Mouse (Mus musculus) kidney, postnatal 0 days (tissue): ENCODE measurements at regions not wholly inside any gene's neighbourhood (a gene's known extent, or its start where the extent isn't known, plus 50 kb on each side); places are given as distances from the start of the nearest gene placed in this dataset.

Experiments used
- ATAC-seq: fragments of 200-750 bp; cut with Nextera tagmentation; replicated peaks from 2 replicates; pipeline ENCODE4 v1.8.0; 2017; ENCODE audit warnings: low read depth, moderate number of reproducible peaks, moderate TSS enrichment, moderate library complexity; ENCODE audit not compliant: low FRiP score
- DNase-seq: peaks from one replicate; pipeline ENCODE4 v3.0.0-alpha.2; 2016; ENCODE audit warnings: low spot score
- H3K27ac ChIP-seq: fragments of 300-500 bp; sonication (generic); 2 replicates; pipeline ENCODE4 v1.5.1; 2014; ENCODE audit warnings: mild to moderate bottlenecking
- H3K27me3 ChIP-seq: fragments of 300-500 bp; sonication (generic); 2 replicates; pipeline ENCODE4 v1.6.1; 2014; ENCODE audit warnings: low read length, mixed read lengths; ENCODE audit not compliant: insufficient read depth
- H3K36me3 ChIP-seq: fragments of 300-500 bp; sonication (generic); 2 replicates; pipeline ENCODE4 v1.6.1; 2014; ENCODE audit warnings: low read length, mixed read lengths; ENCODE audit not compliant: insufficient read depth
- H3K4me1 ChIP-seq: fragments of 300-500 bp; sonication (generic); replicated peaks from 2 replicates; pipeline ENCODE4 v1.6.1; 2014; ENCODE audit warnings: antibody characterized with exemption, low read length, mixed read lengths; ENCODE audit not compliant: insufficient read depth
- H3K4me2 ChIP-seq: fragments of 300-500 bp; sonication (generic); 2 replicates; pipeline ENCODE4 v1.6.1; 2014; ENCODE audit warnings: mild to moderate bottlenecking, low read length, moderate library complexity, mixed read lengths
- H3K4me3 ChIP-seq: fragments of 300-500 bp; sonication (generic); replicated peaks from 2 replicates; pipeline ENCODE4 v1.5.1; 2014; ENCODE audit warnings: low read depth, low read length
- H3K9ac ChIP-seq: fragments of 300-500 bp; sonication (generic); 2 replicates; pipeline ENCODE4 v1.6.1; 2014; ENCODE audit warnings: low read depth, low read length
- H3K9me3 ChIP-seq: fragments of 300-500 bp; sonication (generic); replicated peaks from 2 replicates; pipeline ENCODE4 v1.6.1; 2016; ENCODE audit warnings: low read length, inconsistent platforms, mixed read lengths
- CTCF ChIP-seq: IDR thresholded peaks from 2 replicates; pipeline ENCODE4 v1.5.1; 2016; ENCODE audit warnings: antibody characterized with exemption, low read depth, mild to moderate bottlenecking, moderate library complexity
- WGBS: fragments of 180-500 bp; shearing (Covaris S2); extraction: QIAGEN DNeasy Blood & Tissue Kit; methylation state at CpG from one replicate; pipeline ENCODE4 v1.1.7; 2014; 5-methylcytosine and 5-hydroxymethylcytosine counted together

- Histone ChIP-seq H3K27ac (no peak overlapping the region), H3K27me3 (no peaks in the 10 kb centered on the region), H3K4me3 (no peak overlapping the region), H3K36me3 (no peaks in the 10 kb centered on the region), H3K9me3 (no peaks in the 10 kb centered on the region), H3K4me2 (no peak overlapping the region), H3K9ac (no peak overlapping the region), H3K4me1 (no peaks in the 10 kb centered on the region; the same call in 1 of the 2 replicates)
- DNase-seq (peak; percentile 66), ATAC-seq (peak; percentile 66; the same call in 1 of the 2 replicates)
- no peak for TF ChIP-seq CTCF
- WGBS = 41% methylated on average over 16 of the region's 16 CpGs
Observed at GRCm38 (mm10) chr10:119031282-119032275, 161.6 kb upstream of the Dyrk2 start.

DNA sequence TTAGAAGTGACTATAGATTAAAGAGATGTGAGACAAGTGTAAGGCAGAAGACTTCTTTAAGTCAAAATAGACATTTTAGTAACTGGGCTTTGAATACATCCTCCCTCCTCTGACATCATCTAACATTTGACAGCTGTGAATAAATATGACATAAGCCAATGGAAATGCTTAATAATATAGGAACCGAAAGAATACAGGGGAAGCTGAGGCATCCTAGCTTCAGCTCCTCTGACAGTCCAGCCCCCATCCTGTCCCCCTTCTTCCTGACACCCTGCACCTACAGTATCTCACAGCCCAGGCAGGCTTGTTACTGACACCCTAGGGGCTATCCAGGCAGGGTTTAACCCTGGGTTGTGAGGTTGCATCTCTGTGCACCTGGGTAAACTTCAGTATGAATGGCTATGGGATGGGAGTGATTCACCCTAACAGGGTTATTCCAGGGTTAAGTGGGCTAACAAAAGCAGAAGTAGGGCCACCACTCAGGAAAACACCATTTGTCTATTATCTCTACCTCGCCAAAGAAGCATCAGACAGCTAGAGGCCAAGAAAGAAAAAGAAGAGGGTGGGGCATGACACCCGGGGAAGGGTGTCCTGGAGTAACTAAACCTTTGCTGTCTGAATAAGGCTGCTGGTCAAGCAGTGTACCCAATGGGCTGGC is 158.6 kb upstream of the Dyrk2 start:
- Histone ChIP-seq H3K4me1 (no peaks in the 10 kb centered on the region; the same call in 1 of the 2 replicates), H3K27ac (no peak overlapping the region), H3K4me3 (no peak overlapping the region), H3K4me2 (no peak overlapping the region), H3K27me3 (no peaks in the 10 kb centered on the region), H3K9me3 (no peaks in the 10 kb centered on the region), H3K9ac (no peak overlapping the region), H3K36me3 (no peaks in the 10 kb centered on the region)
- DNase-seq = no peak
- no peak for ATAC-seq
- 63% methylated on average over 3 of the region's 3 CpGs for WGBS
- no peak for TF ChIP-seq CTCF

GRCm38 (mm10) chr10:119027241-119027901 is 157.4 kb upstream of the Dyrk2 start:
- 6% methylated on average over 6 of the region's 6 CpGs for WGBS
- no peaks in the 10 kb centered on the region for H3K9me3 ChIP-seq
- H3K4me3 ChIP-seq = no peak overlapping the region
- no peak overlapping the region for H3K27ac ChIP-seq
- no peaks in the 10 kb centered on the region for H3K27me3 ChIP-seq
- no peak overlapping the region for H3K9ac ChIP-seq
- no peak overlapping the region for H3K4me2 ChIP-seq
- TF ChIP-seq CTCF = no peak
- ATAC-seq (no peak), DNase-seq (no peak)
- H3K36me3 ChIP-seq = no peaks in the 10 kb centered on the region
- no peaks in the 10 kb centered on the region; the same call in 1 of the 2 replicates for H3K4me1 ChIP-seq

DNA sequence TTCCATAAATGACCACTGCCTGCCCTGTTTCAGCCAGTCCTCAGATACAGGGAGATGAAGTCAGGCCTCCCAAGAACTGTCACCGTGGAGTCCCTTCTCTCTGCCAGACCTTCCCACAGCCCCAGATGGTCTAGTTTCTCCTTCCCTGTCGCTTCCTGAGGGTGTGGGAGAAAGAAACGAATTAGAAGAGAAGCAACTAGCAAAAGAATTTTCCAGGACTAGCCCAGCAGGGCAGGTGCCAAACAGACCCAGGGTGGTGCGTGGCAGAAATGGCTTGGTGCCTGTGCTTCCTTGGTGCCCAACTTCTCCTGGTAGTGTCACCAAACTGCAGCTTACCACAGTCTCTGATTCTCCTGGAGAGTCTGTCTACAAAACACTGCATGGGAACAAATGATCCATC is 156.3 kb upstream of the Dyrk2 start:
- Histone ChIP-seq H3K9me3 (no peaks in the 10 kb centered on the region), H3K4me2 (no peak overlapping the region), H3K4me1 (no peaks in the 10 kb centered on the region; the same call in 1 of the 2 replicates), H3K9ac (no peak overlapping the region), H3K36me3 (no peaks in the 10 kb centered on the region), H3K27me3 (no peaks in the 10 kb centered on the region), H3K4me3 (no peak overlapping the region), H3K27ac (no peak overlapping the region)
- no peak for TF ChIP-seq CTCF
- no peak for ATAC-seq
- 57% methylated on average over 4 of the region's 4 CpGs for WGBS
- no peak for DNase-seq

DNA sequence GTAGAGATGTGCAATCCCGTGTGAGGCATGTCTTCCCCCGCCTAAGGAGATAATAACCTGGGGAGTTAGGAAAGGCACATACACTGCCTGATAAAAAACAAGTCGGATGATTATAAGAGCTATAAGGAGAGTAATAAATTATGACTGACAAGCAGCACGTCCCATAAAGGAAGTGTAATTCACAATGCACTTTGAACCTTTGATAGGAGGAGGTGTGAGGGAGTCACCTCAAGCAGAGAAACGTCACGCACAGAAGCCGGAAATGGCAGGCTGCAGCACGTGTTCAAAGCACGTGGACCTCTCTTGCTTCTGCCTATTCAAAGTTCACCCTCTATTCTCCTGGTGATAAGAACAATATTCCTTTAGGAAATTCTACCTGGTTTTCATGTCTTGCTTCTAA is 154.4 kb upstream of the Dyrk2 start:
- no peak overlapping the region for H3K27ac ChIP-seq
- H3K4me3 ChIP-seq = no peak overlapping the region
- H3K36me3 ChIP-seq = no peaks in the 10 kb centered on the region
- WGBS = 17% methylated on average over 9 of the region's 9 CpGs
- no peak for TF ChIP-seq CTCF
- ATAC-seq (no peak), DNase-seq (peak; percentile 8)
- H3K4me1 ChIP-seq = no peaks in the 10 kb centered on the region
- H3K27me3 ChIP-seq = no peaks in the 10 kb centered on the region
- H3K9ac ChIP-seq = no peak overlapping the region
- H3K9me3 ChIP-seq = no peaks in the 10 kb centered on the region
- H3K4me2 ChIP-seq = no peak overlapping the region

- no peak overlapping the region for H3K9ac ChIP-seq
- H3K4me2 ChIP-seq = no peak overlapping the region
- H3K4me3 ChIP-seq = no peak overlapping the region
- no peak for DNase-seq
- H3K27ac ChIP-seq = no peak overlapping the region
- no peaks in the 10 kb centered on the region for H3K4me1 ChIP-seq
- no peaks in the 10 kb centered on the region for H3K9me3 ChIP-seq
- ATAC-seq = no peak
- TF ChIP-seq CTCF = no peak
- WGBS = 96% methylated on average over 10 of the region's 10 CpGs
- H3K27me3 ChIP-seq = no peaks in the 10 kb centered on the region
- no peaks in the 10 kb centered on the region for H3K36me3 ChIP-seq
Observed at GRCm38 (mm10) chr10:119019082-119019481, 149.1 kb upstream of the Dyrk2 start.
